Comparison of ENCODE assay signal across 8 mouse cellular contexts in the genomic region with DNA sequence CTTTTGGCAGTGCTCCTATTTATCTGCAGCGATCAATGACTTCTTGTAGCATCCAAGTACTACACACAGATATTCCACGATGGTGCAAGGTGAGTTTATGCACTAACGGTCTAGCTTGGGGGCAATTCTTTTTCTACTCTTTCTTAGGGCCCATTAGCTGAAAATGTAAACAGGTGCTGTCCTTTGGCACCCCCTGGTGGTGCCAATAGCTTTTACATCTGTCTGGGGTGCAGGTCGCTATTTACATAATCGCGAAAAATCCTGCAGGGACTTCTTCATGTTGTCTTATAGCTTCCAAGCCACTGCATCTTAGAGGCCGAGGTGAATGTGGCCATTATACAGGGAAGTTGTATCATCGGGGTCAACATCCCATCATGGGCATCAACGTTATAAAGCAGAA.
DNase-seq lines count a peak whose midpoint lies in the region; ATAC-seq and TF ChIP-seq lines count a peak whose summit lies in the region.

No protein-coding gene starts in this region.

- H3K9me3 ChIP-seq in ES-Bruce4 (replicated peaks; ENCODE audit: control insufficient read depth, insufficient read depth, low read length, poor library complexity, severe bottlenecking) = no peaks in the 10 kb centered on the region
- H3K9me3 ChIP-seq in limb, embryonic 14.5 days (ENCODE audit: control insufficient read depth, low read length) = no peaks in the 10 kb centered on the region

- peak; percentile 28 for TF ChIP-seq CTCF in ES-Bruce4 (IDR thresholded peaks at IDR 0.05; ENCODE audit: low read depth, low read length)

- no peaks in the 10 kb centered on the region for H3K27me3 ChIP-seq in ES-Bruce4 (ENCODE audit: control insufficient read depth, insufficient read depth, low read length, poor library complexity, severe bottlenecking)
- no peaks in the 10 kb centered on the region for H3K27me3 ChIP-seq in limb, embryonic 14.5 days (ENCODE audit: control insufficient read depth, insufficient read depth, low read length)

- H3K4me2 ChIP-seq in limb, embryonic 14.5 days (replicated peaks; ENCODE audit: low read depth, low read length, severe bottlenecking) = no peak overlapping the region

- H3K36me3 ChIP-seq in ES-Bruce4 (ENCODE audit: control insufficient read depth, insufficient read depth, low read length, poor library complexity, severe bottlenecking) = no peaks in the 10 kb centered on the region
- no peaks in the 10 kb centered on the region for H3K36me3 ChIP-seq in limb, embryonic 14.5 days (ENCODE audit: control insufficient read depth, insufficient read depth, low read length)

- WGBS in limb, embryonic 14.5 days = 31% methylated on average over 9 of the region's 9 CpGs

- ATAC-seq in frontal cortex, adult (ENCODE audit: low TSS enrichment) = peak; percentile 41
- ATAC-seq in limb, embryonic 14.5 days (ENCODE audit: low FRiP score, low read depth) = no peak
- no peak for ATAC-seq in monocyte, adult 5-6 weeks (replicated peaks; ENCODE audit: insufficient number of reproducible peaks, low FRiP score, low TSS enrichment, poor library complexity, severe bottlenecking)

- no peak overlapping the region for H3K4me3 ChIP-seq in ES-Bruce4 (ENCODE audit: low read depth, low read length)
- no peak overlapping the region for H3K4me3 ChIP-seq in limb, embryonic 14.5 days (replicated peaks; ENCODE audit: low read length)

- TF ChIP-seq POLR2A in ES-Bruce4 (IDR thresholded peaks at IDR 0.05; ENCODE audit: insufficient read depth, low read length) = no peak
- no peak for TF ChIP-seq POLR2A in limb, embryonic 14.5 days (IDR thresholded peaks at IDR 0.05; ENCODE audit: borderline replicate concordance, extremely low read depth, insufficient read depth, insufficient read length)

- no peak overlapping the region for H3K27ac ChIP-seq in ES-Bruce4 (ENCODE audit: insufficient read depth, low read length)
- H3K27ac ChIP-seq in limb, embryonic 14.5 days (replicated peaks; ENCODE audit: low read depth, low read length) = no peak overlapping the region

- no peaks in the 10 kb centered on the region for H3K4me1 ChIP-seq in ES-Bruce4 (ENCODE audit: control insufficient read depth, insufficient read depth, low read length)
- peaks cover 22% of the 10 kb centered on the region for H3K4me1 ChIP-seq in limb, embryonic 14.5 days (ENCODE audit: control insufficient read depth, insufficient read depth, low read length)

- no peak for TF ChIP-seq EP300 in ES-Bruce4 (IDR thresholded peaks at IDR 0.05; ENCODE audit: insufficient read depth, low read depth, low read length)

- no peak overlapping the region for H3K9ac ChIP-seq in ES-Bruce4 (ENCODE audit: low read depth, poor library complexity, severe bottlenecking)
- H3K9ac ChIP-seq in limb, embryonic 14.5 days (ENCODE audit: low read depth, low read length, severe bottlenecking) = no peak overlapping the region

- peak; percentile 61 for DNase-seq in 416B (ENCODE audit: low read depth)
- peak; percentile 33 for DNase-seq in c-Kit-positive CD71-positive TER-119-positive erythroid progenitor cells, embryonic 14.5 days (ENCODE audit: low spot score)
- peak; percentile 58 for DNase-seq in kidney, adult 9 months
- DNase-seq in limb, embryonic 14.5 days (ENCODE audit: low spot score) = peak; percentile 83
- DNase-seq in right cerebral cortex, adult 2 months (ENCODE audit: low spot score in 2 of 2) = peak; percentile 64 to 70

Comparison
In these comparisons a context has a peak if more than half of its experiments do, and no peak if none do; other contexts are left out.
1. DNase-seq: peak in every context shown above with its lines; median percentile 83 in limb, embryonic 14.5 days; 67 in right cerebral cortex, adult 2 months; 61 in 416B; 58 in kidney, adult 9 months; 33 in c-Kit-positive CD71-positive TER-119-positive erythroid progenitor cells, embryonic 14.5 days.